Mouse (Mus musculus) lung, postnatal 0 days (tissue): ENCODE measurements around the gene Midn. TPM values are rescaled to one million over a fixed set of nuclear protein-coding genes. Genes with fewer than 3 reads are reported as not detected.
A peak's percentile ranks its signal among the peaks of the same experiment; 100 is the strongest.

Experiments
- ATAC-seq: fragments of 200-750 bp; cut with Nextera tagmentation; 2 replicates; pipeline ENCODE4 v1.8.0; 2017; ENCODE audit warnings: moderate library complexity
- DNase-seq: peaks from one replicate; pipeline ENCODE4 v3.0.0-alpha.2; 2016; ENCODE audit warnings: low spot score
- H3K27ac ChIP-seq: fragments of 300-500 bp; sonication (generic); 2 replicates; pipeline ENCODE4 v1.5.1; 2014; ENCODE audit warnings: antibody characterized with exemption, mild to moderate bottlenecking, low read length, mixed read lengths
- H3K27me3 ChIP-seq: fragments of 300-500 bp; sonication (generic); replicated peaks from 2 replicates; pipeline ENCODE4 v1.6.1; 2014; ENCODE audit warnings: low read length, mixed read lengths; ENCODE audit not compliant: insufficient read depth
- H3K36me3 ChIP-seq: fragments of 300-500 bp; sonication (generic); 2 replicates; pipeline ENCODE4 v1.6.1; 2014; ENCODE audit warnings: low read length, mixed read lengths; ENCODE audit not compliant: insufficient read depth
- H3K4me1 ChIP-seq: fragments of 300-500 bp; sonication (generic); 2 replicates; pipeline ENCODE4 v1.6.1; 2014; ENCODE audit warnings: antibody characterized with exemption, low read depth, low read length, mixed read lengths; ENCODE audit not compliant: insufficient read depth
- H3K4me2 ChIP-seq: fragments of 300-500 bp; sonication (generic); replicated peaks from 2 replicates; pipeline ENCODE4 v1.6.1; 2014; ENCODE audit warnings: low read depth, mild to moderate bottlenecking, low read length, moderate library complexity, mixed read lengths
- H3K4me3 ChIP-seq: fragments of 300-500 bp; sonication (generic); 2 replicates; pipeline ENCODE4 v1.5.1; 2014; ENCODE audit warnings: low read depth, low read length
- H3K9ac ChIP-seq: fragments of 300-500 bp; sonication (generic); replicated peaks from 2 replicates; pipeline ENCODE4 v1.6.1; 2014; ENCODE audit warnings: low read depth, mild to moderate bottlenecking
- H3K9me3 ChIP-seq: fragments of 300-500 bp; sonication (generic); 2 replicates; pipeline ENCODE4 v1.6.1; 2016; ENCODE audit warnings: low read length, mixed read lengths
- CTCF ChIP-seq: IDR thresholded peaks from 2 replicates; pipeline ENCODE4 v1.5.1; 2016; ENCODE audit warnings: antibody characterized with exemption, mild to moderate bottlenecking
- EP300 ChIP-seq: IDR thresholded peaks from 2 replicates; pipeline ENCODE4 v1.6.1; 2016; ENCODE audit warnings: antibody characterized with exemption, mild to moderate bottlenecking, control low read depth
- WGBS: fragments of 180-500 bp; shearing (Covaris S2); extraction: QIAGEN DNeasy Blood & Tissue Kit; methylation state at CpG from one replicate; pipeline ENCODE4 v1.1.7; 2014; 5-methylcytosine and 5-hydroxymethylcytosine counted together
- polyA plus RNA-seq: library from polyadenylated mRNA; unstranded; fragments of >200 nt; fragmentation: Nextera tagmentation; extraction: Ambion mirVana; gene quantifications from 2 replicates; pipeline ENCODE4 v1.2.1, GENCODE M21; 2015

The Midn gene
- polyA plus RNA-seq, 1 experiment from 2014 or later = 13.2 TPM

GRCm38 (mm10) chr10:80159021-80159560, 11.0 kb downstream of the Midn start:
- no peaks in the 10 kb centered on the region for H3K9me3 ChIP-seq
- WGBS = 9% methylated on average over 12 of the region's 12 CpGs
- peaks cover 55% of the 10 kb centered on the region for H3K4me1 ChIP-seq
- TF ChIP-seq EP300 (peak; percentile 47), CTCF (no peak)
- peaks cover 31% of the 10 kb centered on the region for H3K36me3 ChIP-seq
- peak overlapping the region; percentile 67 for H3K4me2 ChIP-seq
- no peaks in the 10 kb centered on the region for H3K27me3 ChIP-seq
- DNase-seq = peak; percentile 90
- H3K4me3 ChIP-seq = peak overlapping the region; percentile 14; the same call in 1 of the 2 replicates
- peak overlapping the region; percentile 98 for H3K27ac ChIP-seq
- peak overlapping the region; percentile 36; the same call in 1 of the 2 replicates for H3K9ac ChIP-seq
- peak; percentile 25 for ATAC-seq

- Histone ChIP-seq H3K4me3 (peak overlapping the region; percentile 36), H3K4me1 (peaks cover 62% of the 10 kb centered on the region), H3K27me3 (no peaks in the 10 kb centered on the region), H3K27ac (peak overlapping the region; percentile 98), H3K9me3 (no peaks in the 10 kb centered on the region), H3K4me2 (peak overlapping the region; percentile 67), H3K9ac (peak overlapping the region; percentile 51; the same call in 1 of the 2 replicates), H3K36me3 (peaks cover 24% of the 10 kb centered on the region)
- under 1% methylated on average over 53 of the region's 55 CpGs for WGBS
- TF ChIP-seq CTCF (no peak), EP300 (peak; percentile 27; the same call in 1 of the 2 replicates)
- DNase-seq (peak; percentile 99), ATAC-seq (peak; percentile 75)
Measured at GRCm38 (mm10) chr10:80159561-80160454, 11.7 kb downstream of the Midn start.

- Histone ChIP-seq H3K4me3 (peak overlapping the region; percentile 36), H3K36me3 (peaks cover 17% of the 10 kb centered on the region), H3K9ac (peak overlapping the region; percentile 51), H3K27ac (peak overlapping the region; percentile 98), H3K4me1 (peaks cover 68% of the 10 kb centered on the region), H3K27me3 (no peaks in the 10 kb centered on the region), H3K9me3 (no peaks in the 10 kb centered on the region), H3K4me2 (peak overlapping the region; percentile 67)
- WGBS = 1% methylated on average over 29 of the region's 33 CpGs
- DNase-seq = peak; percentile 93
- TF ChIP-seq CTCF = 0 out of 2 replicates have a peak, but pooled peaks have one; percentile 1
- TF ChIP-seq EP300 = 0 out of 2 replicates have a peak, but pooled peaks have one; percentile 39
- peak; percentile 13 for ATAC-seq
Measured at GRCm38 (mm10) chr10:80160455-80161371, 12.6 kb downstream of the Midn start.

- Histone ChIP-seq H3K4me3 (peak overlapping the region; percentile 36), H3K27ac (peak overlapping the region; percentile 98), H3K36me3 (peaks cover 9% of the 10 kb centered on the region; the same call in 1 of the 2 replicates), H3K4me1 (peaks cover 62% of the 10 kb centered on the region), H3K9ac (no peak overlapping the region; the same call in 1 of the 2 replicates), H3K27me3 (no peaks in the 10 kb centered on the region), H3K9me3 (no peaks in the 10 kb centered on the region), H3K4me2 (peak overlapping the region; percentile 67)
- ATAC-seq (peak; percentile 15), DNase-seq (peak; percentile 93)
- 11% methylated on average over 7 of the region's 7 CpGs for WGBS
- TF ChIP-seq CTCF (no peak), EP300 (no peak)
Measured at GRCm38 (mm10) chr10:80161522-80162242, 13.6 kb downstream of the Midn start.

- ATAC-seq = no peak
- no peak overlapping the region for H3K4me3 ChIP-seq
- peaks cover 4% of the 10 kb centered on the region; the same call in 1 of the 2 replicates for H3K36me3 ChIP-seq
- no peak for DNase-seq
- no peaks in the 10 kb centered on the region for H3K9me3 ChIP-seq
- WGBS = 69% methylated on average over 3 of the region's 3 CpGs
- H3K27me3 ChIP-seq = no peaks in the 10 kb centered on the region
- H3K9ac ChIP-seq = no peak overlapping the region
- peak overlapping the region; percentile 98 for H3K27ac ChIP-seq
- H3K4me1 ChIP-seq = peaks cover 59% of the 10 kb centered on the region
- H3K4me2 ChIP-seq = peak overlapping the region; percentile 67
- TF ChIP-seq EP300 (no peak), CTCF (no peak)
Measured at GRCm38 (mm10) chr10:80162243-80162608, 14.2 kb downstream of the Midn start.
